Mouse (Mus musculus) hindbrain, embryonic 11.5 days (tissue): Measurements from ENCODE around the gene Msln. TPM values are rescaled to one million over a fixed set of nuclear protein-coding genes. Genes with fewer than 3 reads are reported as not detected.

ENCODE experiments used
- ATAC-seq: fragments of 200-750 bp; cut with Nextera tagmentation; 2 replicates; pipeline ENCODE4 v1.8.0; 2017; ENCODE audit warnings: mild to moderate bottlenecking, moderate TSS enrichment, moderate library complexity; ENCODE audit not compliant: low FRiP score
- DNase-seq: peaks from one replicate; pipeline ENCODE4 v3.0.0-alpha.2; 2015; ENCODE audit warnings: low spot score
- H3K27ac ChIP-seq: fragments of 300-500 bp; sonication (generic); 2 replicates; pipeline ENCODE4 v1.5.1; 2014; ENCODE audit warnings: mild to moderate bottlenecking, low read depth, low read length
- H3K27me3 ChIP-seq: fragments of 300-500 bp; sonication (generic); 2 replicates; pipeline ENCODE4 v1.6.1; 2014; ENCODE audit warnings: mild to moderate bottlenecking, low read length, moderate library complexity, mixed read lengths; ENCODE audit not compliant: control insufficient read depth, insufficient read depth
- H3K36me3 ChIP-seq: fragments of 300-500 bp; sonication (generic); 2 replicates; pipeline ENCODE4 v1.6.1; 2014; ENCODE audit warnings: mild to moderate bottlenecking, low read length, moderate library complexity, mixed read lengths; ENCODE audit not compliant: control insufficient read depth, insufficient read depth
- H3K4me1 ChIP-seq: fragments of 300-500 bp; sonication (generic); replicated peaks from 2 replicates; pipeline ENCODE4 v1.6.1; 2014; ENCODE audit warnings: low read length, mixed read lengths; ENCODE audit not compliant: control insufficient read depth, insufficient read depth
- H3K4me2 ChIP-seq: fragments of 300-500 bp; sonication (generic); replicated peaks from 2 replicates; pipeline ENCODE4 v1.6.1; 2014; ENCODE audit warnings: mild to moderate bottlenecking, low read depth, low read length
- H3K4me3 ChIP-seq: fragments of 300-500 bp; sonication (generic); 2 replicates; pipeline ENCODE4 v1.5.1; 2014; ENCODE audit warnings: low read depth, low read length
- H3K9ac ChIP-seq: fragments of 300-500 bp; sonication (generic); 2 replicates; pipeline ENCODE4 v1.6.1; 2014; ENCODE audit warnings: low read depth, low read length
- H3K9me3 ChIP-seq: fragments of 300-500 bp; sonication (generic); 2 replicates; pipeline ENCODE4 v1.6.1; 2016; ENCODE audit warnings: low read length; ENCODE audit not compliant: control insufficient read depth
- WGBS: fragments of 180-500 bp; shearing (Covaris S2); extraction: QIAGEN DNeasy Blood & Tissue Kit; methylation state at CpG from one replicate; pipeline ENCODE4 v1.1.7; 2014; 5-methylcytosine and 5-hydroxymethylcytosine counted together
- polyA plus RNA-seq: library from polyadenylated mRNA; unstranded; fragments of >200 nt; fragmentation: Nextera tagmentation; extraction: Ambion mirVana; gene quantifications from 2 replicates; pipeline ENCODE4 v1.2.1, GENCODE M21; 2014

Gene Msln
- polyA plus RNA-seq, 1 experiment from 2014 or later, result 0.25 TPM

DNA sequence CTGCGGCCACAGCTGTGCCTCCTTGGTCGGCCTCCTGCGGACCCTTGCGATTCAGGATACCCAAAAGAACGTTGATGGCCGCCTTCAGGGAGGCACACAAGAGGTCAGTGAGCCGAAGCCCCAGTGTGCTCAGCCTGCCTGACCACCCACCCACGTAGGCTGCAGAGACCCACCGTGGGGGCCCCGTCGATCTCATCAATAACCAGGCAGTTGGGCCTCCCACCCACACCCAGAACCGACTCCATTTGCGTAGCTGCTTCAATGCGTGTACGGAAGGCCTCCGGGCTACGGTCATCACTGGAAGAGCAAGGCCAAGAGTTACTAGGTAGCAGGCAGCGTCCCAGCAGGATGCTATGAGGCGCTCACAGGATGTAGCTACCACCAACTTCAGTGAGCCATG is 30.7 kb downstream of the Msln start:
- H3K27me3 ChIP-seq, result no peaks in the 10 kb centered on the region
- no peak overlapping the region for H3K4me3 ChIP-seq
- ATAC-seq, result no peak
- H3K9ac ChIP-seq, result no peak overlapping the region
- 95% methylated on average over 19 of the region's 19 CpGs for WGBS
- H3K4me2 ChIP-seq, result no peak overlapping the region
- DNase-seq, result no peak
- peaks cover 13% of the 10 kb centered on the region for H3K4me1 ChIP-seq
- no peak overlapping the region for H3K27ac ChIP-seq
- H3K9me3 ChIP-seq, result no peaks in the 10 kb centered on the region
- no peaks in the 10 kb centered on the region; the same call in 1 of the 2 replicates for H3K36me3 ChIP-seq

DNA sequence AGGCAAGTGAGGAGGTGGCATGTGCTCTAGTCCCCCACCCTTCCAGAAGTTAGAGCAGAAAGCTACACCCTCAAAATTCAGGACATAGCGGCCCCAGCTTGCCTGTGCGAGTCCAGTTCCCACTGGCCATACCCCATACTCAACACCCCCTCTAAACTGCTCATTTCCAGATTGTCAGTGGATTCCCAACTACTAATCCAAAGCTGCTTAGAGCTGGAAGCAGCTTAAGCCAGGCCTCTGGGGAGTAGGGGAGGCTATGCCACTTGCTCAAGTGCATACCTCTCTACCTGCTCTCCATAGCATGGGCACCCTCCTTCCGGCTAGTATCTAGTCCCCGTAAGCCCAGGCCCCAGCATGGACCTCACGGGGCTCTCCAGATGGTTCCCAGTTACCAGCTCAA is 32.7 kb downstream of the Msln start:
- Histone ChIP-seq H3K36me3 (no peaks in the 10 kb centered on the region; the same call in 1 of the 2 replicates), H3K9me3 (no peaks in the 10 kb centered on the region), H3K27ac (no peak overlapping the region), H3K27me3 (peaks cover 12% of the 10 kb centered on the region), H3K9ac (no peak overlapping the region), H3K4me1 (peaks cover 4% of the 10 kb centered on the region; the same call in 1 of the 2 replicates), H3K4me3 (no peak overlapping the region), H3K4me2 (no peak overlapping the region)
- DNase-seq (no peak), ATAC-seq (no peak)
- WGBS, result 86% methylated on average over 5 of the region's 5 CpGs

DNA sequence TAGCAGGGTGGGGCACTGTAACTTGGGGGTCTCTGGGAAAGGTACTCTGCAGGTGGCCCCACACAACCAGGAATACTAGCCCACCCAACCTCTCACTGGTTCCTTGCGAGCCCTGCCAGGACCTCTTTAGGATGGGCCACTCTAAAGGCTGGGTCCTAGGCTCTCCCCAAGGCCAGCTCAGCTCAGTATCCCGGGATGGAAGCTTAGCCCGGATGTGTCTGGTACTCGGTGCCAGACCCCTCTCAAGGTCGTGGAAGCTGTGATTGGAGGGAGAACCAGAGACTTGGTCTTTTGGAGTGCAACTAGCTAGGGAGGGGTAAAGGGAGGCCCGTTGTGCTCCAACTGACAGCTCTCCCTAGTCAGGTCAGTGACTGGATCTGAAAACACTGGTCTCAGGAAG is 36.5 kb downstream of the Msln start:
- H3K36me3 ChIP-seq, result no peaks in the 10 kb centered on the region; the same call in 1 of the 2 replicates
- no peaks in the 10 kb centered on the region for H3K9me3 ChIP-seq
- H3K4me2 ChIP-seq, result peak overlapping the region; percentile 64
- H3K27ac ChIP-seq, result no peak overlapping the region
- no peak for ATAC-seq
- no peak overlapping the region for H3K4me3 ChIP-seq
- 13% methylated on average over 6 of the region's 6 CpGs for WGBS
- DNase-seq, result no peak
- H3K27me3 ChIP-seq, result peaks cover 17% of the 10 kb centered on the region
- no peak overlapping the region for H3K9ac ChIP-seq
- peaks cover 4% of the 10 kb centered on the region; the same call in 1 of the 2 replicates for H3K4me1 ChIP-seq

DNA sequence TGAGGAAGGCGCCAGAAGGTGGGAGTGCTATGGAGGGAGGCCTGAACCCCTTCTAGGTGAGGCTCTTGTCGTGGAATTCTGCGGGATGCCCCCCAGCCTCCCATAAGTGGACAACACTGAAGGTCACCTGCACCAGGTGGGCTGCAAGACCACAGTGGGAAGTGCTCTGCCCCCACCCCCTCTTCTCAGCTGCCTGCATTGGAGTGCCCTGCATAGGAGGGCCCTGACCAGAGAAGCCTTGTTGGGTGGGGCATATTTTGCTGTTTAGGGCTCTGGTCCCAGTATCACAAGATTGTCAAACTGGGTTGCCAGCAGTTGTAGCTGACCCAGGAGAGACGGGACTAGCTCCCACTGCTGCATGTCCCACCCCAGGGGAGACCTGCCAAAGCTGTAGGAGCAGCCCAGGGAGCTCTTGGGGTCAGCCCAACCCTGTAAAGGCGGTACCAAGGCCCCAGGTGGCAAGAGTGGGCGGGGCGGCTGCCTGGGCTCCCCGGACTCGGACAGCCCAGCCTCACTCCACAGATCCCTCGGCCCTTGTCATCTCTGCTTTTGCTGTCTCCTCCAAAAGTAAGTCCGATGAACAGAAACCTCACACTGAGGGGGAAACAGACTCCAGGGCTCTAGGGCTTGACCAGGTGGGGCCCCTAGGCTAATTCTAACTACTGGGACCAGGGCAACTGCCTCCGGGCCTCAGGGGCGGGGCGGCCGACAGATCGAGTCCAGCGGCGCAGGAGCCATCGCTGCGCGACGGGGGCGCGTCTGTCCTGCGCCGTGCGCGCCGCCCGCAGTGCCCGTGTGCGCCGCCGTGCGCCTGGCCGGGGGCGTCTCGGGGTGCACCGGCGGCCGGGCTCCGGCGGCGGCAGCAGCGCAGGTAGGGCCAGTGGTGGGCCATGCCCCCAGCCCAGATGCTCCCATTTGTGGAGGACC is 37.2 kb downstream of the Msln start, which contains the start of gene Gng13:
Gng13 (plus strand) TSS at position 461 of the 927 bp plus-strand sequence.
- peak; percentile 38; the same call in 1 of the 2 replicates for ATAC-seq
- Histone ChIP-seq H3K4me1 (peaks cover 4% of the 10 kb centered on the region; the same call in 1 of the 2 replicates), H3K27ac (no peak within 1 kb of the TSS), H3K4me3 (peak within 1 kb of the TSS; percentile 17), H3K36me3 (no peaks in the 10 kb centered on the region; the same call in 1 of the 2 replicates), H3K9ac (0 out of 2 replicates have a peak within 1 kb of the TSS, but pooled peaks have one; percentile 13), H3K4me2 (peak within 1 kb of the TSS; percentile 64), H3K27me3 (peaks cover 17% of the 10 kb centered on the region), H3K9me3 (no peaks in the 10 kb centered on the region)
- DNase-seq, result peak; percentile 34
- WGBS, result 2% methylated on average over 39 of the region's 45 CpGs

DNA sequence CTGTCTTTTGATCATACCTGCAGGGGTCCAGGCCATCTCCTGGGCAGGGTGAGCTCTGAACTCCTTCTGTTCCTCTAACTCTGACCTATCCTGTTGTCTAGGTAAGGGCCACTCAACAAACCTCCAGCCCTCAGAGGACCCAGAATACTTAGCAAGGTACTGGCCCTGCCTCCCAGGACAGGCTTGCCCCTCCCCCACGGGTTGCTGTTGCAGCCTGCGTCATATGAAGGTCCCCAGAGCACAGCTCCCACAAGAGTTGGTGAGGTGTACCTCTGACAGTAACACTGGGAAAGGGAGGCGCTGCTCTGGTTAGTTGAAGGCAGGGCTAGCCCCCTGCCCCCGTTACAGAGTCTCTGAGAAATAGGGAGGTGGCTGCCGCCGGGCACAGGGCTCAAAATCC is 38.0 kb downstream of the Msln start:
- 9% methylated on average over 6 of the region's 6 CpGs for WGBS
- ATAC-seq (no peak), DNase-seq (no peak)
- peaks cover 17% of the 10 kb centered on the region for H3K27me3 ChIP-seq
- H3K4me3 ChIP-seq, result no peak overlapping the region
- H3K9me3 ChIP-seq, result no peaks in the 10 kb centered on the region
- no peaks in the 10 kb centered on the region; the same call in 1 of the 2 replicates for H3K36me3 ChIP-seq
- H3K27ac ChIP-seq, result no peak overlapping the region
- H3K4me2 ChIP-seq, result no peak overlapping the region
- peaks cover 4% of the 10 kb centered on the region; the same call in 1 of the 2 replicates for H3K4me1 ChIP-seq
- H3K9ac ChIP-seq, result no peak overlapping the region

DNA sequence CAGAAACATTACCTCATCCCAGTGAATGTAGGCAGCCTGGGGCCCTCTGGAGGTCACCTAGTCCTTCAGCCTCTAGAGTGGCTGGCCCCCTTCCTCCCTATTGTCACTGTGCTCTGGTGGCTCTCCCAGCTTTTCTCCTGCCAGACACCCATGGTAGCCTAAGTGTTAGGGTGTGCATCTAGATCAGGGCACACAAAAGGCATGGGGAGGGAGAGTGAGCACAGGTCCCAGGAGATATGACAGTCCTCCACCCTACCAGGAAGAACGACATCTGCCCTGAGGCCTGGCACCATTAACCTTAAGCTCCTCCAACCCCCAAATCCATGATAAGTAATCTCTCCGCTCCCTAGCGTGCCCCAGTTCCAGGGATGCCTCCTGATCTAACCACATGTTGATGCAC is 38.6 kb downstream of the Msln start:
- no peaks in the 10 kb centered on the region; the same call in 1 of the 2 replicates for H3K36me3 ChIP-seq
- no peak overlapping the region for H3K4me3 ChIP-seq
- H3K4me2 ChIP-seq, result no peak overlapping the region
- H3K27ac ChIP-seq, result no peak overlapping the region
- WGBS, result 46% methylated on average over 3 of the region's 3 CpGs
- peaks cover 4% of the 10 kb centered on the region; the same call in 1 of the 2 replicates for H3K4me1 ChIP-seq
- DNase-seq (no peak), ATAC-seq (no peak)
- peaks cover 17% of the 10 kb centered on the region for H3K27me3 ChIP-seq
- no peaks in the 10 kb centered on the region for H3K9me3 ChIP-seq
- no peak overlapping the region for H3K9ac ChIP-seq

DNA sequence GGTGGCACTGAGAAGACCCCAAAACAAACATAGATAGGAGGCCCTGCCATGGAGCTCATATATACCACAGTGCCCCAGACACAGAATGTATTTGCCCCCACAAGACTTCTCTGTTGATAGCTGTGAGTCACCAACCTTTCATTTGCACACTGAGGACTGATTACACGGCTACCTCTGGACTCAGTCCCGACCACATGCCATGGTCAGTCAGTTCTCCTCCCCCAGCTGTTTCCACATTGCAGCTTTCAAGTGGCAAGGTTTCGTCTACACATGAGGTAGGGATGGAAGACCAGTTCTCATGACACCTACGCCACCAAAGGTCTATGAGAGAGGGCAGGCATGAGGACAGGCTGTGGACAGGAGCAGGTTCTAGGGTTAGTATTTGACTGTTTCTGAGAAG is 43.0 kb downstream of the Msln start:
- no peak overlapping the region for H3K9ac ChIP-seq
- H3K4me3 ChIP-seq, result no peak overlapping the region
- no peak overlapping the region for H3K27ac ChIP-seq
- H3K4me1 ChIP-seq, result peaks cover 1% of the 10 kb centered on the region; the same call in 1 of the 2 replicates
- H3K36me3 ChIP-seq, result no peaks in the 10 kb centered on the region
- ATAC-seq (no peak), DNase-seq (no peak)
- peaks cover 2% of the 10 kb centered on the region; the same call in 1 of the 2 replicates for H3K27me3 ChIP-seq
- WGBS, result 87% methylated on average over 4 of the region's 4 CpGs
- no peaks in the 10 kb centered on the region for H3K9me3 ChIP-seq
- no peak overlapping the region for H3K4me2 ChIP-seq

DNA sequence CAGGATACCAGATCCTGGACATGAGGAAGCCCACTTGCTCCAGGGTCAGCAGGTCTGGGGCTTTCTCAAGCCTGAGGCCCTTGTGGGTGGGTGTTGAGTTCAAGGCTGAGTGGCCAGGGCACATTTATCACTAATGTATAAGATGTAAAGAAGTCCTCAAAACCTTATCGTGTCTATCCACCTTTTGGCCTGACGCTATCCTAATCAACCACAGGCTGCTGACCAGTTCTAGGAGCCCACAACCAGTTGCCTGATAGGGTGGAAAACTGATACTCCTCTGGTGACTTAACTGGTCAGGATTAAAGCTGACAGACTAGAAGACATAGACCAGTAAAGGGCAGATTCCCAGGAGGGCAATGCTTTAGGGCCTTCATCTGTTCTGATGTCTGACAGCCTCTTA is 44.2 kb downstream of the Msln start:
- H3K9me3 ChIP-seq, result no peaks in the 10 kb centered on the region
- no peak for DNase-seq
- 90% methylated on average over 2 of the region's 2 CpGs for WGBS

More for the DNA sequence above, 44.2 kb downstream of the Msln start:
- Histone ChIP-seq H3K4me3 (no peak overlapping the region), H3K9ac (no peak overlapping the region), H3K27me3 (0 out of 2 replicates have a peak, but pooled peaks cover 2% of the 10 kb centered on the region), H3K36me3 (no peaks in the 10 kb centered on the region), H3K4me2 (no peak overlapping the region), H3K27ac (no peak overlapping the region), H3K4me1 (no peaks in the 10 kb centered on the region)
- ATAC-seq, result no peak
